In the genomic region with DNA sequence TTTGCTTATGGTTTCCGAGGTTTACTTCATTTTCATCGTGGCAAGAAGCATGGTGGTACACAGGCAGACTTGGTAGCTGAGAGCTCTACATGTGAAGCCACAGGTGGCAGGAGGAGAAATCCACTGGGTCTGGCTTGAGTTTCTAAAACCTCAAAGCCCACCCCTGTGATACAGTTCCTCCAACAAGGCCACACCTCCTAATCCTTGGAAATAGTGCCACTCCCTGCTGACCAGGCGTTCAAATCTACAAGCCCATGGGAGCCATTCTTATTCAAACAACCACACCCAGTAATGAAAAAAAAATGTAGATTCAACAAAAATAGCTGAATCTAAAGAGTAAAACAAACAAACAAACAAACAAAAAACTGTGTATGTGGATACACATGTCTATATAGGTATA, we compare ENCODE assay signal across 30 mouse cellular contexts. TPM values are rescaled to one million over a fixed set of nuclear protein-coding genes. Genes with fewer than 3 reads are reported as not detected.
DNase-seq lines count a peak whose midpoint lies in the region; ATAC-seq and TF ChIP-seq lines count a peak whose summit lies in the region.
"Had no signal": no experiment of that assay in that cellular context is flagged by ENCODE, and none has a peak within 500 bp of the region (broad histone marks: within the 10 kb centered on the region; RNA-seq: fewer than 3 reads in every experiment).

No protein-coding gene starts in this region.

- no peak overlapping the region for H3K4me3 ChIP-seq in heart, embryonic 12.5 days
- H3K4me3 ChIP-seq in gastrocnemius, adult 2 months: no peak overlapping the region

- intact Hi-C loops in gastrocnemius, adult 2 months (cut with DNase I): no loop called here

- 82% methylated on average over 3 of the region's 3 CpGs for WGBS in heart, embryonic 12.5 days

- TF ChIP-seq CTCF in gastrocnemius, adult 2 months (IDR thresholded peaks at IDR 0.05): no peak

- H3K9me3 ChIP-seq in heart, embryonic 12.5 days (replicated peaks): no peaks in the 10 kb centered on the region
- H3K9me3 ChIP-seq: G1E had no signal

- no peak overlapping the region for H3K27ac ChIP-seq in heart, embryonic 12.5 days (ENCODE audit: poor library complexity, severe bottlenecking)
- no peak overlapping the region for H3K27ac ChIP-seq in gastrocnemius, adult 2 months

- ATAC-seq in heart, embryonic 12.5 days (ENCODE audit: insufficient number of reproducible peaks, low FRiP score): no peak
- ATAC-seq: activated CD4-positive, CD25-positive, alpha-beta regulatory T cell, adult 4 months; CD4-positive, CD25-positive, alpha-beta regulatory T cell, adult 4 months; Patski had no signal

- no peak overlapping the region for H3K4me2 ChIP-seq in heart, embryonic 12.5 days

- H3K27me3 ChIP-seq in heart, embryonic 12.5 days (replicated peaks): no peaks in the 10 kb centered on the region
- H3K27me3 ChIP-seq: CH12.LX had no signal

- H3K9ac ChIP-seq in heart, embryonic 12.5 days: no peak overlapping the region

- DNase-seq in heart, adult 11 months: peak; percentile 46
- DNase-seq in ES-CJ7 (ENCODE audit: low read depth, low spot score) (peak; percentile 74), R1 (ENCODE audit: low read depth, low spot score) (peak; percentile 72), ZHBTc4 (ENCODE audit: low read depth, low spot score) (peak; percentile 51)
- no peak for DNase-seq in urinary bladder, postnatal 25 days (ENCODE audit: low spot score)
- no peak for DNase-seq in cerebellum, adult 11 months
- DNase-seq in gastrocnemius, adult 2 months: no peak
- DNase-seq: adrenal gland, adult 2 months; adrenal gland, adult 8-10 months; adrenal gland, postnatal 10 days; adrenal gland, postnatal 14 days; adrenal gland, postnatal 25 days; adrenal gland, postnatal 36 days; B cell, adult 2 months; cerebellum, adult 11-12 months; cerebellum, adult 18-20 months; cerebellum, adult 2 months; cerebellum, adult 8-10 months; cerebellum, adult 9-10 months had no signal

- H3K4me1 ChIP-seq in heart, embryonic 12.5 days (replicated peaks): no peaks in the 10 kb centered on the region

- no peaks in the 10 kb centered on the region for H3K36me3 ChIP-seq in heart, embryonic 12.5 days
- H3K36me3 ChIP-seq: G1E had no signal

RNA-seq across cellular contexts. Expression of a gene that starts 9.7 kb away (rescaled TPM):
- polyA plus RNA-seq in heart, embryonic 12.5 days (2016; fragmentation: Nextera tagmentation; extraction: Ambion mirVana): 0.06 and 0.13 TPM in 2 replicates
- 1 to 10 TPM; 2.3 to 3.5 TPM for total RNA-seq in gastrocnemius, adult 2 months (2021)
- total RNA-seq: adrenal gland, adult 18-20 months; adrenal gland, adult 2 months; adrenal gland, adult 8-10 months; adrenal gland, postnatal 14 days; adrenal gland, postnatal 25 days; adrenal gland, postnatal 36 days; CH12.LX; ES-E14; MEL had no signal
- polyA plus RNA-seq: activated CD4-positive, CD25-positive, alpha-beta regulatory T cell, adult 4 months; adrenal gland, adult 2 months; brain, embryonic 14.5 days; C2C12; CD4-positive, CD25-positive, alpha-beta regulatory T cell, adult 4 months; cerebellum, adult 2 months; G1E; Patski had no signal

Comparison
In these comparisons a context has a peak if more than half of its experiments do, and no peak if none do; other contexts are left out.
1. DNase-seq: peak in heart, adult 11 months (single experiment), ES-CJ7 (single experiment), R1 (single experiment) and ZHBTc4 (single experiment); none in urinary bladder, postnatal 25 days (single experiment), cerebellum, adult 11 months (single experiment) and gastrocnemius, adult 2 months (single experiment).